Mouse (Mus musculus) embryonic fibroblast, embryonic 13.5 days (primary cell): Measurements from ENCODE around the gene Utp14b. TPM values are rescaled to one million over a fixed set of nuclear protein-coding genes. Genes with fewer than 3 reads are reported as not detected.

Experiments
- H3K27ac ChIP-seq: 2 replicates; pipeline ENCODE4 v1.5.1; 2012; ENCODE audit warnings: low read length, control low read depth, inconsistent platforms; ENCODE audit not compliant: insufficient read depth
- H3K4me1 ChIP-seq: 2 replicates; pipeline ENCODE4 v1.6.1; 2011; ENCODE audit warnings: low read length; ENCODE audit not compliant: control insufficient read depth, insufficient read depth
- H3K4me3 ChIP-seq: 2 replicates; pipeline ENCODE4 v1.5.1; 2011; ENCODE audit warnings: mild to moderate bottlenecking, control low read depth, low read length; ENCODE audit not compliant: insufficient read depth
- CTCF ChIP-seq: IDR thresholded peaks from 2 replicates; pipeline ENCODE4 v1.5.1; 2011; ENCODE audit warnings: mild to moderate bottlenecking, control low read depth, low read length, moderate library complexity, borderline replicate concordance; ENCODE audit not compliant: insufficient read depth
- POLR2A ChIP-seq: IDR thresholded peaks from 2 replicates; pipeline ENCODE4 v1.6.1; 2011; ENCODE audit warnings: low read depth, mild to moderate bottlenecking, control low read depth, low read length, moderate library complexity
- polyA plus RNA-seq: library from polyadenylated mRNA; stranded (reverse); fragments of >200 nt; gene quantifications from 2 replicates; pipeline ENCODE4 v1.2.4, GENCODE M21; 2011; ENCODE audit warnings: low read depth; ENCODE audit not compliant: missing spikeins, insufficient read length

Gene Utp14b
- polyA plus RNA-seq, 1 experiment: 4.1 TPM

DNA sequence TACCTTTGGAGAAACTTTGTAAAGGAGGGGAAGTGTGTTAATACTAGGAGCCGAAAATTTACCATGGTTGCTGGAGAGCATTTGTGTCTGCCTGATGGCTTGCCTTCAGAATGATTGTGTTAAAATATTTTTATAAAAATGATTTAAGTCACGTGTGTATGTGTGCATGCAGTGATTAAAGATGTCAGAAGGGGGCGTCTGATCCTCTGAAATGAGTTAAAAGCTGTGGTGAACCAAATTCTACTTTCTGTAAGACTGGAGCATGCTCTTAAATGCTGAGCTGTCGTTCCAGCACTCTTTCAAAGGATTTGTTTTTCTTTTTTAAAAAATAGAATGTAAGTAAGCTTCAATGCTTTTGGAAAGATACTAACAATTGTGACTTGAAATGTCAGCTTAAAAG, 49.4 kb downstream of the Utp14b start:
- no peak for TF ChIP-seq POLR2A
- no peak for TF ChIP-seq CTCF
- H3K4me3 ChIP-seq: no peak overlapping the region

DNA sequence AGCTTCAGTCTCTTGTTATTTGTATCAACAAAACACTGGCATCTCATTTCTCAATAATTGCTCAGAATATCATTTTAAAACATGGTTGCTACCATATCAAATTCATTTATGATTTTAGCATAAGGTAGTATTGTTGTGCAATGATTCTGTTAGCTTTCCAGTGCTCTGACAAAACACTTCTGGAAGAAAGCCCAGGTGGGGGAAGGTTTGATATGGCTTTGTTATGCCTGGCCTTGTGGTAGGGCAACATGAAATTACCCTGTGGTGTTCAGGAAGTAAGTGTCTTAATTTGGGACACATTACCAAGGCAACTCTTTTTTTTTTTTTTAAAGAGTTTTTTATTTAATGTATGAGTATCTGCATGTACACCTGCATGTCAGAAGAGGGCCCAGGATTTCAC, 52.2 kb downstream of the Utp14b start:
- Histone ChIP-seq H3K4me3 (no peak overlapping the region), H3K27ac (no peak overlapping the region), H3K4me1 (no peaks in the 10 kb centered on the region)
- TF ChIP-seq POLR2A (no peak), CTCF (no peak)

More for the DNA sequence above, 49.4 kb downstream of the Utp14b start:
- Histone ChIP-seq H3K4me1 (no peaks in the 10 kb centered on the region), H3K27ac (no peak overlapping the region)

DNA sequence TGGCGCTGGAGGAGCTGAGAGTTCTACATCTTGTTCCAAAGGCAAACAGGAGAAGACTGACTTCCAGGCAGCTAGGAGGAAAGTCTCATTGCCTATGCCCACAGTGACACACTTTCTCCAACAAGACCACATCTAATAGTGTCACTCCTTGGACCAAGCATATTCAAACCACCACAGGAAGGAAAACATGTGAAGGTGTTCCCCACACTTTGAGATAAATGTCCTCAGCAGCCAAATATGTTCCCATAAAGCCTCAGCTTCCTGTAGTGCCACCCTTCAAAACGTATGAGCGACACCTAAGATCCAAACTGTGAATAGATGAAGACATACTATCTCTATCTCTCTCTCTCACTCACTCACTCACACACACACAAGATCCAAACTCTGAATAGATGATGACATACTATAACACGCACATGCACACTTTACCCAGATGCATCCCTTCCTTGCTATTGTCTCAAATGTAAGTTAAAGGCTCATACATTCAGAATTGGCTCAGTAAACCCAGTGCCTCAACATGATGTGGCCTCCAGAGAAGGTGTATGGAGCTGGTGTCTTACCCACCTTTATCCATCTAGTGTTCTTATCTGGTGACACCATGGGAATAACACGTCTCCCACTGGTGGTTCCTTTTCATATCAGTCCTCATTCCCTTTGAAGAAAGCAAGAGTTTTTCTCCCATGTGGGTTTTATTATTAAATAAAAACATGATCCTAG, 52.9 kb downstream of the Utp14b start:
- H3K4me3 ChIP-seq: no peak overlapping the region
- no peak overlapping the region for H3K27ac ChIP-seq
- no peaks in the 10 kb centered on the region for H3K4me1 ChIP-seq
- TF ChIP-seq CTCF (no peak), POLR2A (no peak)

Other genes starting within 250 kb of the Utp14b start
- gene Farsb, start 169.1 kb upstream of the Utp14b start, polyA plus RNA-seq: 108 and 125 TPM in 2 replicates
- gene Mogat1, start 147.0 kb upstream of the Utp14b start, polyA plus RNA-seq: not detected in 2 replicates
- not detected in 2 replicates for gene BC035947, start 145.9 kb upstream of the Utp14b start, polyA plus RNA-seq
- 34.7 and 40.4 TPM in 2 replicates for gene Acsl3, start 213 bp upstream of the Utp14b start, polyA plus RNA-seq
- 4.8 and 11.2 TPM in 2 replicates for gene Kcne4, start 158.7 kb downstream of the Utp14b start, polyA plus RNA-seq